Mouse (Mus musculus) heart, embryonic 15.5 days (tissue): Measurements from ENCODE around the gene Bach2. TPM values are rescaled to one million over a fixed set of nuclear protein-coding genes. Genes with fewer than 3 reads are reported as not detected.
A peak's percentile ranks its signal among the peaks of the same experiment; 100 is the strongest.

ENCODE experiments used
- ATAC-seq: fragments of 200-750 bp; cut with Nextera tagmentation; replicated peaks from 2 replicates; pipeline ENCODE4 v1.8.0; 2017; ENCODE audit warnings: low read depth, moderate TSS enrichment; ENCODE audit not compliant: insufficient number of reproducible peaks, insufficient read depth, low FRiP score
- H3K27ac ChIP-seq: fragments of 300-500 bp; sonication (generic); 2 replicates; pipeline ENCODE4 v1.5.1; 2015; ENCODE audit warnings: mild to moderate bottlenecking, inconsistent platforms
- H3K27me3 ChIP-seq: fragments of 300-500 bp; sonication (generic); 2 replicates; pipeline ENCODE4 v1.6.1; 2015; ENCODE audit warnings: inconsistent platforms
- H3K36me3 ChIP-seq: fragments of 300-500 bp; sonication (generic); 2 replicates; pipeline ENCODE4 v1.6.1; 2015; ENCODE audit warnings: mild to moderate bottlenecking, inconsistent platforms
- H3K4me1 ChIP-seq: fragments of 300-500 bp; sonication (generic); replicated peaks from 2 replicates; pipeline ENCODE4 v1.6.1; 2015; ENCODE audit warnings: inconsistent platforms
- H3K4me2 ChIP-seq: fragments of 300-500 bp; sonication (generic); 2 replicates; pipeline ENCODE4 v1.6.1; 2015; ENCODE audit warnings: inconsistent platforms, mild to moderate bottlenecking, moderate library complexity
- H3K4me3 ChIP-seq: fragments of 300-500 bp; sonication (generic); 2 replicates; pipeline ENCODE4 v1.5.1; 2015; ENCODE audit warnings: mild to moderate bottlenecking, inconsistent platforms
- H3K9ac ChIP-seq: fragments of 300-500 bp; sonication (generic); 2 replicates; pipeline ENCODE4 v1.6.1; 2015; ENCODE audit warnings: mild to moderate bottlenecking, inconsistent platforms
- H3K9me3 ChIP-seq: fragments of 300-500 bp; sonication (generic); replicated peaks from 2 replicates; pipeline ENCODE4 v1.6.1; 2016; ENCODE audit warnings: inconsistent platforms
- WGBS: fragments of 180-500 bp; shearing (Covaris S2); methylation state at CpG from one replicate; pipeline ENCODE4 v1.1.7; 2015; ENCODE audit warnings: mixed read lengths; 5-methylcytosine and 5-hydroxymethylcytosine counted together
- polyA plus RNA-seq: library from polyadenylated mRNA; unstranded; fragments of >200 nt; fragmentation: Nextera tagmentation; extraction: Ambion mirVana; gene quantifications from 2 replicates; pipeline ENCODE4 v1.2.1, GENCODE M21; 2015

The Bach2 gene
- polyA plus RNA-seq, 1 experiment from 2014 or later = 5.0 TPM

DNA sequence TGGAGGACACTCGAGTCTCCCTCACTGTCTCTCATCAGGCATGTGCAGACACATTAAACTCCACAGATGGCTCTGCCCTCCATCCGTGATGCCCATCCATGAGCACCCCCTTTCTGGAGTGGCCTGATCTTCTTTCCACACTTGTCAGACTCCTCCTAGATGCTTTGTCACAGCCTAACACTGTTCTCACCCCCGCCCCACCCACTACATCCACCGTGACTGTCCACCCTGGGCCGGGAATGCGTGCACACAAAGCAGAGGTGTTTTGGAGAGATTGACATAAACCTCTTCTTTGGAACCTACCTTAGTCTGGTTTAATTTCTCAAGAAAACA is 202.1 kb downstream of the Bach2 start:
- Histone ChIP-seq H3K27me3 (no peaks in the 10 kb centered on the region), H3K4me1 (peaks cover 5% of the 10 kb centered on the region), H3K27ac (no peak overlapping the region), H3K9me3 (no peaks in the 10 kb centered on the region), H3K4me3 (no peak overlapping the region), H3K36me3 (no peaks in the 10 kb centered on the region), H3K4me2 (no peak overlapping the region), H3K9ac (no peak overlapping the region)
- ATAC-seq = peak; percentile 13; the same call in 1 of the 2 replicates
- WGBS = 61% methylated on average over 6 of the region's 6 CpGs

DNA sequence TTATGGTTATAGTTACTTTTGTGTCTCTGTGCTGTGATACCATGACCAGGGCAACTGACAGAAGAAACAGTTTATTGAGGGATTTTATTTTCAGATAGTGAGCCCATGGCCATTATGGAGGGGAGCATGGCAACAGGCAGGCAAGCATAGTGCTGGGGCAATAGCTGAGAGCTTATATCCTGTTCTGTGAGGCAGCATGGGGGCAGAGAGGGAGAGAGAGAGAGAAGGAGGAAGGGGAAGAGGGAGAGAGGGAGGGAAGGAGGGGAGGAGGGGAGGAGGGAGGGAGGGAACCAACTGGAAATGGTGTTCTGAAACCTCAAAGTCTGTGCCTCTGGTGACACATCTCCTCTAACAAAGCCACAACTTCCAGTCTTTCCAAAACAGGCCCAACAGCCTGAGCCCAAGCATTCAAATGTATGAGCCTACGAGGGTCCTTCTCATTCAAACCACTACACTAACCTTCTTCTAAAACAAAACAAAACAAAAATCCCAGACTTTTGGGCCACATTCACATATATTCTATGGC is 206.1 kb downstream of the Bach2 start:
- peaks cover 5% of the 10 kb centered on the region for H3K4me1 ChIP-seq
- no peaks in the 10 kb centered on the region for H3K36me3 ChIP-seq
- no peak overlapping the region for H3K27ac ChIP-seq
- H3K9me3 ChIP-seq = no peaks in the 10 kb centered on the region
- H3K4me2 ChIP-seq = no peak overlapping the region
- WGBS = 92% methylated on average over 1 of the region's 1 CpGs
- no peaks in the 10 kb centered on the region for H3K27me3 ChIP-seq
- H3K4me3 ChIP-seq = no peak overlapping the region
- no peak for ATAC-seq
- no peak overlapping the region for H3K9ac ChIP-seq

DNA sequence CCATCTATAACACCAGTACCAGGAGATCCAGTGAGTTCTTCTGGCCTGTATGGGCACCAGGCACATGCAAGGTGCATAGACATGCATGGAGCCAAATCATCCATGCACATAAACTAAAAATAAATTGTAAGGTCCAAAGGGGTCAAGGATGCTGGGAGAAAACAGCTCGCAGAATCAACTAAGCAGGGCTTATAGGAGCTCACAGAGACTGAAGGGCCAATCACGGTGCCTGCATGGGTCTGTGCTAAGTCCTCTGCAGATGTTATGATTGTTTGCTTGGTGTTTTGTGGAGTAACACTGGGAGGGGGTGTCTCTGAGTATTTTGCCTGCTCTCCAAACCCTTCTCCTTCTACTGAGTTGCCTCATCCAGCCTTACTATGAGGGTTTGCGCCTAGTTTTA is 209.2 kb downstream of the Bach2 start:
- ATAC-seq = no peak

DNA sequence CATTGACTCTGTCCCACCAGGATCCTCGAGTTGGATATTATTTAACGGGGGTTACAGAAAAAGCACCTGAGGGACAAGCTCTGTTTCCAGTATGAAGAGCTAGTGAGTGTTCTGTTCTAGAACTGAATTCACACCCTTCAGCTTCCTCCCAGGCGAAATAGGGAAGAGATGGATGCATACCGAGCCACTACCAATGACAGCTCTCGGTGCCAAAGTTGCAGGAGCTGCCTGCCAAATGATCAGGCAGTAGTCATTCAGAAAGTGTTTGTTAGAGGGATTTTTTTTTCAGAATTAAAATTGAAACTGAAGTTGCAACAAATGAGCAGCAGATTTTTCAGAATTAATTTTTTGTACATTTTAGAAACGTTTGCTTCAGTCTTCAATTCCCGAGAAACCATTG is 223.4 kb downstream of the Bach2 start:
- Histone ChIP-seq H3K36me3 (no peaks in the 10 kb centered on the region), H3K9ac (no peak overlapping the region), H3K27me3 (no peaks in the 10 kb centered on the region), H3K9me3 (no peaks in the 10 kb centered on the region), H3K4me1 (peaks cover 7% of the 10 kb centered on the region; the same call in 1 of the 2 replicates), H3K4me2 (no peak overlapping the region), H3K4me3 (no peak overlapping the region), H3K27ac (no peak overlapping the region)
- no peak for ATAC-seq
- 66% methylated on average over 7 of the region's 7 CpGs for WGBS

More for the DNA sequence above, 209.2 kb downstream of the Bach2 start:
- Histone ChIP-seq H3K9ac (no peak overlapping the region), H3K4me2 (no peak overlapping the region), H3K4me3 (no peak overlapping the region), H3K4me1 (no peaks in the 10 kb centered on the region), H3K9me3 (no peaks in the 10 kb centered on the region), H3K27me3 (no peaks in the 10 kb centered on the region), H3K36me3 (no peaks in the 10 kb centered on the region), H3K27ac (no peak overlapping the region)
- WGBS = 89% methylated on average over 3 of the region's 3 CpGs

DNA sequence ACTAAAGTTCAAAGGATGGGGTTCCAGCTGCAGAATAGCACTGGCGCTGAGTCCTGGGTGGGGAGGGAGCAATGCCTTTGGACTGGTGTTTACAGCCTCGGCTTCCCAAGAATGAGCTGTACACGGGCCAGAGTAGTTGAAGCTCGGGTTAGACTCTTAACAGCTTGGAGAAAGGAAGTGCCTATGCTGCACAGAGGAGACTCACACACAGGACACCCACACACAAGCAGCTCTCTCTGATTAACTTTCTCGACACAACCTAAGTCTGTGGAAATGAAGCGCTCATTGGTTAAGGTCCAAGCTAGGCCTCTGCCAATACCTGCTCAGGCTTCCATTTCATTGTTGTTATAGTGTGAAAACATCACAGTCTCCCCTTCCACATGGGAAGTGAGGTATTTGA is 224.5 kb downstream of the Bach2 start:
- 72% methylated on average over 6 of the region's 6 CpGs for WGBS
- H3K4me1 ChIP-seq = peaks cover 7% of the 10 kb centered on the region; the same call in 1 of the 2 replicates
- H3K9ac ChIP-seq = no peak overlapping the region
- no peaks in the 10 kb centered on the region for H3K27me3 ChIP-seq
- ATAC-seq = no peak
- no peaks in the 10 kb centered on the region for H3K9me3 ChIP-seq
- H3K36me3 ChIP-seq = no peaks in the 10 kb centered on the region
- H3K27ac ChIP-seq = no peak overlapping the region
- H3K4me3 ChIP-seq = no peak overlapping the region
- no peak overlapping the region for H3K4me2 ChIP-seq

DNA sequence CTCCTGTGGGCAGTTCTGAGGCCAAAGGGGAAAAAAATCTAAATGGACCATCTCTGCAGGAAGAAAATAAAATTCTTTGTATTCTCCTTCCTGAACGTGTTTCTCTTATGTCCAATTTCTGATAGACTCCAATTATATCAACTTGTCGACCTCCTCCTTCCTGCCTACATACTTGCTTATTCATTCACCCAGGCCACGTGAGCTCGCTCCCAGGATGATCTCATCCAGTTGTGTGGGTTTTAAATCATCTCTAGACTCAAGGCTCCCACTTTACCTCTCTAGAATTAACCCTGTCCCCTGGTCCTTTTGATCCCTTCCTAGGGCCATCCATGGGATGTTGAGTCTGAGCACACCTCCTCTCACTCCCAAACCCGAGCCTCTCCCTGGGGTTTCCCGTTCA is 225.9 kb downstream of the Bach2 start:
- H3K36me3 ChIP-seq = no peaks in the 10 kb centered on the region
- H3K9ac ChIP-seq = no peak overlapping the region
- no peak overlapping the region for H3K27ac ChIP-seq
- no peaks in the 10 kb centered on the region for H3K9me3 ChIP-seq
- no peak for ATAC-seq
- no peaks in the 10 kb centered on the region for H3K27me3 ChIP-seq
- H3K4me1 ChIP-seq = peaks cover 7% of the 10 kb centered on the region; the same call in 1 of the 2 replicates
- H3K4me2 ChIP-seq = no peak overlapping the region
- WGBS = 60% methylated on average over 6 of the region's 6 CpGs
- no peak overlapping the region for H3K4me3 ChIP-seq

DNA sequence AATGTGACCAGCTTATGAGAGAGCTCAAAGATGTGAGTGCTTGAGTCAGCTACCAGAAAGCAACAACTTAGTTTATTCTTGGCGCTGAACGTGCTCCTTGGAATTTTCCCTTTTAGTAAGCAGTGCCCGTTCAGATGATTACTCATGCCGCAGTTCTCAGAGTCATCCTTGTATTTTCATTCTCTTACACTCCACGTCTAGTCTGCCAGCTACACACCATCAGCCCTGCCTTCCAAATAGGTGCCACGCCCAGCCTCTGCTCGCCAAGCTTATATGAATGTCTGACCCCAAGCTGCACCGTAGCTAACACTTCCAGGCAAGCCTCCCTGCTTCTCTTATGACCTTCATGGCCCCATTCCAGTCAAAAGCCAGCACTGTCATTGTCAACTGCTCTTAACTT is 227.4 kb downstream of the Bach2 start:
- no peaks in the 10 kb centered on the region for H3K27me3 ChIP-seq
- no peaks in the 10 kb centered on the region for H3K9me3 ChIP-seq
- no peak for ATAC-seq
- H3K4me2 ChIP-seq = no peak overlapping the region
- WGBS = 69% methylated on average over 8 of the region's 8 CpGs
- H3K4me1 ChIP-seq = peaks cover 7% of the 10 kb centered on the region; the same call in 1 of the 2 replicates
- H3K27ac ChIP-seq = no peak overlapping the region
- H3K36me3 ChIP-seq = no peaks in the 10 kb centered on the region
- no peak overlapping the region for H3K9ac ChIP-seq
- no peak overlapping the region for H3K4me3 ChIP-seq

DNA sequence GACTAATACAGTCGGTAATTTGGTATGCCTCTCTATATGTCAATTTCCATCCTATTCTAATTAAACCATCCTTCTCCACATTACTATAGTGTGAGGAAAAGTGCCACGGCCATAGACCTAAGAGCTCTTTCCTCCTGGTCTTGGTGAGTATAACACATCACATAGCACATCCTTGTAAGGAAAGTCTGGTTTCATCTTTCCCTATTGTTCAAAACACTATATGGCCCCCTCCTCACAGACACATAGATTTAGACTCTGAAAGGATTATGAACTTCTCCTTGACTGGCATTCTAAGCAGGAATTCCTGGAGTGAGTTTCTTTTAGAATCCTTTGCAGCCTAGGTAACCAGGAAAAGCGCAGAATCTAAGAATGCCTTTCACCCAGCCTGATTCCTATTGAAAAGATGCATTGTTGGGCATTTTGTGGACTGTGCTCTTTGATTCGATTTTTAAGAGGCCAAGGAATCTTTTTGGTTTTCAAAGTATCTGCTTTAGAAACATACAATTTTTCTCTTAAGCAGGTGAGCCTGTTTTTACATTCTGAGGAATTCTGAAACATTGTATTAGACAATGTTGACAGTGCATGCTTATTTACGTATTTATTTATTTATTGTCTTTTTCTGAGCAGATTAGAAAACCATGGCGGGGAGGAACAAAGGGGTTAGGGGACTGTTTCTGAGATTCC is 239.5 kb downstream of the Bach2 start:
- WGBS = 84% methylated on average over 6 of the region's 6 CpGs
- Histone ChIP-seq H3K27ac (no peak overlapping the region), H3K4me2 (no peak overlapping the region), H3K4me1 (peaks cover 10% of the 10 kb centered on the region), H3K27me3 (no peaks in the 10 kb centered on the region), H3K4me3 (no peak overlapping the region), H3K9me3 (peaks cover 3% of the 10 kb centered on the region; the same call in 1 of the 2 replicates), H3K36me3 (no peaks in the 10 kb centered on the region), H3K9ac (no peak overlapping the region)
- ATAC-seq = no peak

DNA sequence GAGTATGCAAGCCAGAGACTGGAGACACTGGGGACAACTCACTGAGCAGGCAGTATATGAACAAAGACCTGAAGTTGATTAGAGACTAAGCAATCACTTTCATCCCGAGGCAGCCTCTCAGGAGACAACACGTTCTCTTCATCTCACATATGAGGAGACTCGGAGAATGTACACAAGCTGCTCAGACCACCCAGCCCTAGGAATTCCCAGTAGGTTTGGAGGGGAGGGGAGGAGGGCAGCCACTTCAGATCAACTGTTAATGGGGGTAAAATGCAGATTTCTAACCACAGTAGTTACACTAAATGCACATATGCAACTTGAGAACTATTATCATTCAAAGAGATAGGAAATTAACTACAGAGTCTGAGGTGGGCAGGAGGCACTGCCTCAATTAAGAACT is 240.6 kb downstream of the Bach2 start:
- Histone ChIP-seq H3K27ac (no peak overlapping the region), H3K4me3 (no peak overlapping the region), H3K4me1 (peaks cover 10% of the 10 kb centered on the region), H3K9ac (no peak overlapping the region), H3K27me3 (no peaks in the 10 kb centered on the region), H3K36me3 (no peaks in the 10 kb centered on the region), H3K4me2 (no peak overlapping the region), H3K9me3 (peaks cover 3% of the 10 kb centered on the region; the same call in 1 of the 2 replicates)
- ATAC-seq = no peak
- 40% methylated on average over 3 of the region's 3 CpGs for WGBS

DNA sequence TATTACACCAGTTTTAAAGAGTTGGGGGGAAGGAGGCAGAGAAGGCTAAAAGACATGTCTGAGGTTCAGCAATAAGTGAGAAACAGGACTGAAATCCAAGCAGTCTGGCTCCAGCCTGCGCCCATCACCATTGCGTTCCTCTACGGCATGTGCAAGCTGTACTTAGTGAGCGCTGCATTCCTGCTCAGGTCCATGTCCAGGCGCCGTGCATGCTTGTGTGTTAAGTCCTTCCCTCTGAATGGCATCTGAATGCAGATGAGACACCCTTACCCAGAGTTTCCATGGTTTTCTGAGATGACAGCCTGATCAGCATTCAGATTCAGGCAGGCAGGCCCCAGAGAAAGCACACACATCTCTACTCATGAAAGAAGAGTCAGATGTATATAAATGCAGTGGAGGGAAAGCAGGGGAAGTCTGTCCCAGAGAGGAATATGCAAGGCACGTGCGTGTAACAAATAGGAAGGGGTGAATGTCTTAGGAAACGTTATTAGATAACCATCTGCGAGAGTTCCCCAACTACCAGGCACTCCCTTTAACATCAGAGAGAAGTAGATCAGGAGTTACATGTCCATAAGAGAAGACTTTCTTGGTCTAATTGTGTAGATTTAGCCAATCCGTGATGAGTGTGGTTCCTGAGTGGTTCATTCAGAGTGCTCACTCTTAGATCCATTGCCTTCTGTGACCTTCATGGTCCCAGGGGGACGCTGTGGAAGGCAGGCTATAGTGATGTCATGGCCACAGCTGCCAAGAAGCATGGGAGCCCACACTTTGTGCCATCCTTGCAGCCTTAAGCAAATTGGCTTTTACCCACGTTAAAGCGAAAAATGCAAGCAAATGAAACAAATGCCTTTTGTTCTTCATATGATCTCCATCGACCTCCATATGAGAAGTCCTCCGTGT is 241.4 kb downstream of the Bach2 start:
- H3K9me3 ChIP-seq = no peaks in the 10 kb centered on the region

DNA sequence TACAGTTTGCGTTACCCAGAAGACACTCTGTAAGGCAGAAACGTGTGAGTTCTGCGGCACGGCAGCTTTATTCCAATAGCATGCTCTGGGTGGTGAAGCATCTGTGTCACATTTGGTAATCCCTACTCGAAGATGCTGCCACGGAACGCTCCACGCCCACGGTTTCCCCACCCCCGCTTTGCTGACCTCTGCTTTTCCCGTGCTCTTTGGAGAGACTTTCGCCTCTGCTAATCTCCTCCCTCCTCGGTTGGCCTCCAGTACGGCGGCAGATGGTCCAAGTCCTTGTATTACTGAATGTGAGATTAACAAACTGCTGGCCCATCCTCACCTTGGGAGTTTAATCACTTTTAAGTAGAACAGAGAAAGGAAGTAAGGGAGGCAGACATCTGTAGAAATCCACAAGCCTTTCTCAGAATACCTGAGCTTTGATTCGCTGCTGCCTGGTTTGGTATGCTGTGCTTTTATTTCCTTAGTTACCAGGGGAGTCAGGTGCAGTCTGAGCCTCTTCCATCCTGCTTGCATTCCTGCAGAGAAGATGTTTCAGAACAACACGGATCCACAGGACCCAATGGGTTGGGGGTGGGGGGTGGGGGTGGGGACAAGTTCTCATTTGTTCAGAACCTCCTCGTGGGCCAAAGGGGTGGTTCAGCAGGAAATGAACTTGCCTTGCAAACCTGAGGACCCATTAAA is 242.9 kb downstream of the Bach2 start:
- H3K9me3 ChIP-seq = no peaks in the 10 kb centered on the region
- no peak overlapping the region for H3K9ac ChIP-seq
- no peak overlapping the region for H3K27ac ChIP-seq
- peaks cover 17% of the 10 kb centered on the region for H3K4me1 ChIP-seq
- H3K4me2 ChIP-seq = peak overlapping the region; percentile 27
- H3K4me3 ChIP-seq = no peak overlapping the region
- no peak for ATAC-seq
- no peaks in the 10 kb centered on the region for H3K27me3 ChIP-seq
- WGBS = 26% methylated on average over 18 of the region's 18 CpGs
- no peaks in the 10 kb centered on the region for H3K36me3 ChIP-seq

More for the DNA sequence above, 241.4 kb downstream of the Bach2 start:
- no peak overlapping the region for H3K27ac ChIP-seq
- 77% methylated on average over 16 of the region's 16 CpGs for WGBS
- H3K27me3 ChIP-seq = no peaks in the 10 kb centered on the region
- no peak overlapping the region for H3K9ac ChIP-seq
- H3K4me3 ChIP-seq = no peak overlapping the region
- no peaks in the 10 kb centered on the region for H3K36me3 ChIP-seq
- no peak for ATAC-seq
- H3K4me2 ChIP-seq = no peak overlapping the region
- H3K4me1 ChIP-seq = peaks cover 10% of the 10 kb centered on the region
